Mouse (Mus musculus): ENCODE measurements around the gene Thsd7b. TPM values are rescaled to one million over a fixed set of nuclear protein-coding genes. Genes with fewer than 3 reads are reported as not detected.
"Not testable (repeated sequence)": the region's sequence is repeated elsewhere in the genome, so short reads cannot be mapped to it uniquely, and the experiment has no call there.

Thsd7b gene
- polyA plus RNA-seq, 1 experiment from 2014 or later: 3.5 TPM

DNA sequence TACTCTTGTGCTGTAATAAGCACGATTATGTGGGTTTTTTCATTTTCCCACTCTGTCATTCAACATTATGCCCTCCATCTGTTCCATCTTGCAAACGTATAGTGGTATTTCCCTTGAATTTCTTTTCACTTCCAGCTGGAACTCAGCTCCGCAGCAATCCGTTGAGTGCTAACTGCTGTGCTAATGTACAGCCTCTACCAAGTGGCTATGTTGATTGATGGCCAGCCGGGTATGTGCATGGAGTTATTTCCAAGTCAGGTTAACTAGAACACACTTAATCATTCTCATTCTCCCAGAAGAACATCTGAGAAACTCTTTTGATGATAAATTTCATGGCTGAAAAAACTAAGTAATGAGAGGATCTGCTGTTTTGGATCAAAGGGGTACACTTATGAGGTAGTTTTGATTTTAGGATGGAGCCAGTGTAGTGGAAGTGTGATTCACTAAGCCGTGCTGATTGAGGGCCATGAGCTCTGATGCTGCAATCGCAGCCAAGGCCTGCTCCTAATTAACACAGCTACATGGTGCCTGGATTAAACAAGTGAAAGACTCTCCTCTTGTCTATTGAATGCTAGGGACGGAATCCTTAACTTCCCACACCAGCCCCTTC, 371.3 kb downstream of the Thsd7b start:
- 62% methylated on average over 8 of the region's 8 CpGs for WGBS
- Histone ChIP-seq H3K27me3 (replicated peaks) (no peaks in the 10 kb centered on the region), H3K9me3 (replicated peaks) (no peaks in the 10 kb centered on the region), H3K36me3 (no peaks in the 10 kb centered on the region), H3K27ac (ENCODE audit: poor library complexity, severe bottlenecking) (no peak overlapping the region), H3K4me2 (no peak overlapping the region), H3K4me1 (replicated peaks) (no peaks in the 10 kb centered on the region), H3K4me3 (no peak overlapping the region), H3K9ac (no peak overlapping the region)
- ATAC-seq (ENCODE audit: insufficient number of reproducible peaks, low FRiP score): no peak

DNA sequence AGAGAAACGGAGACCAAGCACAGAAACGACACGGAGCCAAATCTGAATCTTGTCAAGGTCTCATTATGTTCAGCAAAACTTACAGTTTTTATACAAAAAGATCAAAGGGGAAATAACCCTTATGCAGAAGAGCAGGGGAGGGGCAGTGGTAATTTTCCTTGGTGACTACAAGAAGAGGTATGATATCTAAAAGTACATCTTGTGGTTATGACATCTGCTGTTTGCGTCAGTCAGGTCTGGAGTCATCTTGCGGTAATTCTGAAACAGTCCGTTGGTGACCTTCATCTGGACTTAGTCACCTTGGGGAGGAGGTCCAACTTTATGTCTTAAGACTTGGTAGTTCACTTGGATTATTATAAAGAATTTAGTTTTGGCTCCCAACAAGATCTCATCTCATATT, 378.3 kb downstream of the Thsd7b start:
- H3K27ac ChIP-seq (ENCODE audit: poor library complexity, severe bottlenecking); H3K4me2 ChIP-seq; ATAC-seq (ENCODE audit: insufficient number of reproducible peaks, low FRiP score); H3K4me1 ChIP-seq (replicated peaks); H3K4me3 ChIP-seq; H3K36me3 ChIP-seq; H3K9ac ChIP-seq; H3K27me3 ChIP-seq (replicated peaks); H3K9me3 ChIP-seq (replicated peaks): not testable (repeated sequence)
- WGBS: 81% methylated on average over 6 of the region's 6 CpGs

DNA sequence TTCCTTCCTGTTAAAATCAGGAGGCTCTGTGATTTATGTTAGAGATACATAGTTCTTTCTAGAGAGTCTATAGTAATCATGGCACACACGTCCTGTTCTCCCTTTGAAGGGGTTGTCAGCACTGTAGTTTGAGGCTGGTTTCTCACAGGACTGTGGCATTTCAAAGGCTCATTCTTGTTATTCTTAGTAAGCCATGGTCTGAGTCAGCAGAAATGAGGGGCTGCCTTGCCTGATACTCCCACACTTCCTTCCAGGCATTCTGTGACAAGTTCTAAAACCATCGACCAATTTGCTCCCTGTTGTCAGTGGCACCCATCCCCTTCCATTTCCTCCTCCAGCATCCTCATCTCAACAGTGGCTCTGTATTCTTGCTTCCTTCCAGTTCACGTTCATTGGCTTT, 384.9 kb downstream of the Thsd7b start:
- Histone ChIP-seq H3K4me3 (no peak overlapping the region), H3K27me3 (replicated peaks) (no peaks in the 10 kb centered on the region), H3K36me3 (no peaks in the 10 kb centered on the region), H3K4me2 (no peak overlapping the region), H3K9ac (no peak overlapping the region), H3K27ac (ENCODE audit: poor library complexity, severe bottlenecking) (no peak overlapping the region), H3K4me1 (replicated peaks) (peaks cover 6% of the 10 kb centered on the region), H3K9me3 (replicated peaks) (no peaks in the 10 kb centered on the region)
- ATAC-seq (ENCODE audit: insufficient number of reproducible peaks, low FRiP score): no peak
- 22% methylated on average over 3 of the region's 3 CpGs for WGBS

DNA sequence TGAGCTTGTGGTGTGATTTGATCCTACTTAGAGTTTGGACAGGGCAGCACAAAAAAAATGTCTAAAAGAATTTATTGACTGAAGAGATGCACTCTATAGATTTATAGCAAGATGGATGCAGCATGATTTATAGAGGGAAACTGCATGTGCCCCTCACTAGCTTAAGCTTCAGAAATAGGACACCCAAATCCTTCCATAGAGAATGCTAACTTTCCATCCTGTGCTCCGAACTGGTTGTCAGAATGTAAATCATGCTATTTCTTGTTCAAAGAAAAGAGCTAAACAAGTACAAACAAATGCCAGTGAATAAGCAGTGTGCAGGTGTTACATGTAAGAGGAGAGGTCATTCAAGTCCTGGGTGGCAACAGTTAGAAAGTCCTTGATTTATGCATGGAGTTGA, 402.8 kb downstream of the Thsd7b start:
- Histone ChIP-seq H3K9me3 (replicated peaks) (no peaks in the 10 kb centered on the region), H3K4me2 (no peak overlapping the region), H3K9ac (no peak overlapping the region), H3K27ac (ENCODE audit: poor library complexity, severe bottlenecking) (no peak overlapping the region), H3K36me3 (no peaks in the 10 kb centered on the region), H3K4me1 (replicated peaks) (no peaks in the 10 kb centered on the region), H3K27me3 (replicated peaks) (no peaks in the 10 kb centered on the region), H3K4me3 (no peak overlapping the region)
- no peak for ATAC-seq (ENCODE audit: insufficient number of reproducible peaks, low FRiP score)
- WGBS: 71% methylated on average over 1 of the region's 1 CpGs

DNA sequence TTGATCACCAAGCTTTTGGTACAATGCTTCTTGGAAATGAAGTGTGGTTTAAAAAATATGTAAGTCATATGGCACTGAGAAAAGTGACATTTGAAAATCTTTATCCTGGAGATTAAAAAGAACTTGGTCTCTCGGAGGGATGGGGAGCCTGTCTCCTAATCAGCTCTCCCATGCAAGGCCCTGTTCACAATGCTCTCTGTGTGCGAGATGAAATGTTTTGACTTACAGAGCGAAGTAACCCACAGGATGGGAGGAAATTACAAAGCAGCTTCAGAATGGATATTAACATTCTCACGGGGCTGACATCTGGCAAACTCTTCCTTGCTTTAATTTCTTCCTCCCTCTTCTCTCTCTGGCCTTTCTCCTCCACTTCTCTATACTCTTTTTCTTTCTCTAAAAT, 405.7 kb downstream of the Thsd7b start:
- H3K4me3 ChIP-seq: no peak overlapping the region
- WGBS: 62% methylated on average over 4 of the region's 4 CpGs
- no peaks in the 10 kb centered on the region for H3K36me3 ChIP-seq
- no peaks in the 10 kb centered on the region for H3K4me1 ChIP-seq (replicated peaks)
- H3K27ac ChIP-seq (ENCODE audit: poor library complexity, severe bottlenecking): no peak overlapping the region
- H3K27me3 ChIP-seq (replicated peaks): no peaks in the 10 kb centered on the region
- no peak for ATAC-seq (ENCODE audit: insufficient number of reproducible peaks, low FRiP score)
- H3K4me2 ChIP-seq: no peak overlapping the region
- no peaks in the 10 kb centered on the region for H3K9me3 ChIP-seq (replicated peaks)
- no peak overlapping the region for H3K9ac ChIP-seq

DNA sequence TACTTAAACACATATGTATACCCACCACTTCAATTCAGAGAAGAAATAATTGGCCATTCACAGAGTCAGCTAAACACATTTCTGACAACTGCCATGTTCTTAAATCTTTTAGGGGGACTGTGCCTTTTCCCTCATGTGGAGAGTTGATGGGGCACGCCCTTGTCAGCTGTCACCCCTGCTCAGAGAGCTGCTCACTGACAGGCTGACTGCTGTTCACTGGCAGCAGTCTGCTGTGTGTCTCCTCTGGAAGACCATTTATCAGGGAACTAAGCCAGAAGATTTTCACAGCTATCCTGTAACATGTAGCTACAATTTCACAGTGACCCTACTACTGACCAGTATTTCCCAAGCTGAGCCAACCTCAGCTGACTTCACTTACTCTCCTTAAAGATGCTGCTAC, 432.6 kb downstream of the Thsd7b start:
- Histone ChIP-seq H3K36me3 (no peaks in the 10 kb centered on the region), H3K9me3 (replicated peaks) (no peaks in the 10 kb centered on the region; the same call in 1 of the 2 replicates), H3K4me2 (no peak overlapping the region), H3K27me3 (replicated peaks) (no peaks in the 10 kb centered on the region), H3K4me1 (replicated peaks) (0 out of 2 replicates have a peak, but pooled peaks cover 5% of the 10 kb centered on the region), H3K27ac (ENCODE audit: poor library complexity, severe bottlenecking) (no peak overlapping the region), H3K9ac (no peak overlapping the region), H3K4me3 (no peak overlapping the region)
- ATAC-seq (ENCODE audit: insufficient number of reproducible peaks, low FRiP score): no peak
- 40% methylated on average over 1 of the region's 1 CpGs for WGBS

DNA sequence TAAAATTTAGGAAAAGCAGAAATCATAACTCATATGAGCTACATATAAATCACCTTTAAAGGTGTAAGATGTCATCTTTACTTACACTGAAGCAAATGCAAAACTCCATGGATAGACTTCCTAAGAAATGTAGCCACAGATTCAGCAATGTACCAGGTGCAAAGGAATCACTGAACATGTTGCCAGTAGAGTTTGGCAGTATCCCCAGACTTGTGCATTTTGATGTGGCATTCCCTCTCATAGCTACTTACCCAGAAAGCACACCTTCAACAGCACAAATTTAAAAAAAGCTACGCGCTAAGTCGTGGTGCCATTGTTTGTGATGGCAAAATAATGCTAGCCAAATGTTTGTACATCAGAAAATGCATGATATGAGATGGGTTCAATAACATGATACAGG, 439.6 kb downstream of the Thsd7b start:
- Histone ChIP-seq H3K4me1 (replicated peaks) (no peaks in the 10 kb centered on the region), H3K9ac (no peak overlapping the region), H3K4me3 (no peak overlapping the region), H3K9me3 (replicated peaks) (no peaks in the 10 kb centered on the region), H3K27ac (ENCODE audit: poor library complexity, severe bottlenecking) (no peak overlapping the region), H3K36me3 (no peaks in the 10 kb centered on the region), H3K27me3 (replicated peaks) (no peaks in the 10 kb centered on the region), H3K4me2 (no peak overlapping the region)
- 91% methylated on average over 3 of the region's 3 CpGs for WGBS
- no peak for ATAC-seq (ENCODE audit: insufficient number of reproducible peaks, low FRiP score)

DNA sequence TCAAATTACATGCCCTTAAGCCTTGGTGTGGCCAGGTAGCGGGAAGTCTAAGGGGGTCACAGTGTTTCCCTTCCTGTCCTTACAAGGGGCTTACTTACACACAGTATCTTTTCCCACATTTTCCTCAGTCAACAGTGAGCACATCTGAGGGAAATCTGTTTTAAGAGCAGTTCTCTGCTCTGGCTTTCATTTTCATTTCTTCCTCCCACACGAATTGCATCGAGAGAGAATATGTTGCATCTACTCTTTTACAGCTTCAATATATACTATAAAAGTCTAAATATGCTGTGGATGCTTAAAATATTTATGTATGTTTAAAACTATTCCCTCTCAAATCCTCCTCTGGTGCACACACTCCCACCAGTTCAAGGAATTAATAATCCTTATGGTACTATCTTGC, 440.5 kb downstream of the Thsd7b start:
- Histone ChIP-seq H3K4me3 (no peak overlapping the region), H3K4me2 (no peak overlapping the region), H3K9me3 (replicated peaks) (no peaks in the 10 kb centered on the region), H3K27ac (ENCODE audit: poor library complexity, severe bottlenecking) (no peak overlapping the region), H3K36me3 (no peaks in the 10 kb centered on the region), H3K27me3 (replicated peaks) (no peaks in the 10 kb centered on the region), H3K4me1 (replicated peaks) (no peaks in the 10 kb centered on the region), H3K9ac (no peak overlapping the region)
- no peak for ATAC-seq (ENCODE audit: insufficient number of reproducible peaks, low FRiP score)
- 78% methylated on average over 3 of the region's 3 CpGs for WGBS

DNA sequence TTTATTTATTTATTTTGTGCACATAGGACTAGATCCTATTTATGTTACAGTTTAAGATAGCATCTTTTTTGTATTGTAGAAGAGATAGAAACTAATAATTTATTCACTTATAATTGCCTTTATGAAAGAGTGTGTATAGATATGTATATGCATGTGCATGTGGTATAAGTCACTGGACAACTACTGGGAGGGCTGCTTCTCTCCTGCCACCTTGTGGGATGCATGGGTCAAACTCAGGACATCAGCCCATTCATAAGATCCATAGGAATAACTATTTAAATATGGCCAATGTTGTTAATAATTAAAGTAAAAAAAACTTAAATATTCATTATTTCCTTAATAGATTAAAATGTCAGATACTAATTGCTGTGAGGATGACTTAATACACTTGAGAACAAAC, 446.5 kb downstream of the Thsd7b start:
- H3K4me3 ChIP-seq: no peak overlapping the region
- H3K27ac ChIP-seq (ENCODE audit: poor library complexity, severe bottlenecking): no peak overlapping the region
- no peak overlapping the region for H3K9ac ChIP-seq
- H3K9me3 ChIP-seq (replicated peaks): no peaks in the 10 kb centered on the region
- no peaks in the 10 kb centered on the region for H3K36me3 ChIP-seq
- no peaks in the 10 kb centered on the region for H3K27me3 ChIP-seq (replicated peaks)
- no peak overlapping the region for H3K4me2 ChIP-seq
- no peak for ATAC-seq (ENCODE audit: insufficient number of reproducible peaks, low FRiP score)
- no peaks in the 10 kb centered on the region for H3K4me1 ChIP-seq (replicated peaks)

DNA sequence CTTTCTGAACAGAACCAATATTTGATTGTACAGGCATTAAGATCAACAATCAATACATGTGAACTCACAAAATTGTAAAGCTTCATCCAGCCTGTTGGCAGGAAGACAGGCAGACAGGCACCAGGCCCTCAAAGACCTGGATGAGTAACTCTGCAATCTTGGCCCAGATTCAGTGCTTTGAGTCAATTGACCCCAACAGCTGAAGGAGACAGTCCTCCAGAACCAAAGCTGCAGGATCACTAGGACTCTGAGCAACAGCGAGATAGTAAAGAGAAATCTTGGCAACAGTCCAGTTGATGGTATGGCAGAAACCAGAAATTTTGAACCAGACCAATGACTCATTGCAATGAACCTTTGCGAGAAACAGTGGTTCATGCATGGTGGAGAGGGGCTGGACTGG, 458.9 kb downstream of the Thsd7b start:
- ATAC-seq (ENCODE audit: insufficient number of reproducible peaks, low FRiP score): no peak
- Histone ChIP-seq H3K4me2 (no peak overlapping the region), H3K27me3 (replicated peaks) (no peaks in the 10 kb centered on the region), H3K4me3 (no peak overlapping the region), H3K27ac (ENCODE audit: poor library complexity, severe bottlenecking) (no peak overlapping the region), H3K9me3 (replicated peaks) (no peaks in the 10 kb centered on the region), H3K36me3 (no peaks in the 10 kb centered on the region), H3K4me1 (replicated peaks) (no peaks in the 10 kb centered on the region), H3K9ac (no peak overlapping the region)
- WGBS: 69% methylated on average over 2 of the region's 2 CpGs

DNA sequence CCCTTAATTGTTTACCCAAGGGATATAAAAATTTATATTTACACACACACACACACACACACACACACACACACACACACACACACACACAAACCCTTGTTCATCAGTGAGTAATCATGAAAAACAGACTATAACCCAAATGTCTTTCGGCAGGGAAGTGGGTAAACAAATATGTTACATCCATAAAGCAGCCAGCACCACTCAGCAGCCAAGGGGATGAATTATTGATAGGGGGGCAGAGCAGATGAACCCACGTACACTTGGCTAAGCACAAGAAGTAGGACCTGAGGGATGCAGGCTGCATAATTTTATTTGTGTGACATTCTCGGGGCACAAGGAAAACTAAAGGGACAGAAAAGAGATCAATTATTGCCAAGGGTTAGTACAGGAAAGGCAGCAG, 474.5 kb downstream of the Thsd7b start:
- Histone ChIP-seq H3K4me3 (no peak overlapping the region), H3K36me3 (no peaks in the 10 kb centered on the region), H3K9me3 (replicated peaks) (no peaks in the 10 kb centered on the region), H3K27me3 (replicated peaks) (no peaks in the 10 kb centered on the region), H3K4me2 (no peak overlapping the region), H3K4me1 (replicated peaks) (no peaks in the 10 kb centered on the region), H3K27ac (ENCODE audit: poor library complexity, severe bottlenecking) (no peak overlapping the region), H3K9ac (no peak overlapping the region)
- no peak for ATAC-seq (ENCODE audit: insufficient number of reproducible peaks, low FRiP score)
- WGBS: 63% methylated on average over 3 of the region's 3 CpGs

DNA sequence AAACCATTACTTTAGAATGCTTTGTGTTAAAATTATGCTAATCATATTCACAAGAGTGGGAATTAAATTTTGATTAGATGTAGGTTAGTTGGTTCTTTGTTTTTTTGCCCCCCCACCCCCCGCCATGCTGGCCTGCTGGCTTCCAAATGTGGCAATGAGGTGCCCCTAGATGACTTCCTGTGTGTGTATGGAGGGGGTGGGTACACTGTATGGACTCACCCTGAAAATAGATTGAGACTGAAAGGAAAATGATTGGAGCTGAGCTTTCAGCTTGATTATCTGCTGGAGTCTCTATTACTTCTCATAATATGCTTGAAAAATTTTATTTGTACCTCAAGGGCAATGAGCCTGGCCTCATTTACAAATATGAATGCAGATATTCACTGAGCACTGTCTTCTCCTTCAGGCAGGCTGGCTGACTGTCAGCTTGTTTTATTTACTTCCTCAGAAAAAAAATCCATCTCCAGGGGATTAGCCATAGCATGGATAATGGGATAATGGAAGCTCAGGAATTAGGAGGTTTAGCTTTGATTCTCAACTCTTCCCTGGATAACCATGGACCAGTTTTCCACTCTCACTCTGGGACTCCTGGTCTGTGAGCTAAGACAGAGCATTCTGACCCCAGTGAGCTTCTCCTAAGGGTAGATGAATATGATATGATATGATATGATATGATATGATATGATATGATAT, 483.6 kb downstream of the Thsd7b start:
- H3K36me3 ChIP-seq: no peaks in the 10 kb centered on the region
- 57% methylated on average over 1 of the region's 1 CpGs for WGBS
- no peak overlapping the region for H3K4me3 ChIP-seq
- no peak overlapping the region for H3K9ac ChIP-seq
- H3K27ac ChIP-seq (ENCODE audit: poor library complexity, severe bottlenecking): no peak overlapping the region
- no peaks in the 10 kb centered on the region for H3K27me3 ChIP-seq (replicated peaks)
- H3K4me2 ChIP-seq: no peak overlapping the region
- no peak for ATAC-seq (ENCODE audit: insufficient number of reproducible peaks, low FRiP score)
- H3K9me3 ChIP-seq (replicated peaks): no peaks in the 10 kb centered on the region
- H3K4me1 ChIP-seq (replicated peaks): no peaks in the 10 kb centered on the region

Data from heart, embryonic 12.5 days (tissue).